Mouse (Mus musculus) liver, postnatal 0 days (tissue): ENCODE data around the gene Aacs. TPM values are rescaled to one million over a fixed set of nuclear protein-coding genes. Genes with fewer than 3 reads are reported as not detected.
A peak's percentile ranks its signal among the peaks of the same experiment; 100 is the strongest.

Source experiments
- ATAC-seq: fragments of 200-750 bp; cut with Nextera tagmentation; 2 replicates; pipeline ENCODE4 v1.8.0; 2017; ENCODE audit warnings: mild to moderate bottlenecking, moderate library complexity
- DNase-seq: peaks from one replicate; pipeline ENCODE4 v3.0.0-alpha.2; 2016
- H3K27ac ChIP-seq: fragments of 300-500 bp; sonication (generic); 2 replicates; pipeline ENCODE4 v1.5.1; 2014; ENCODE audit warnings: antibody characterized with exemption, moderate library complexity, mild to moderate bottlenecking, low read depth
- H3K27me3 ChIP-seq: fragments of 300-500 bp; sonication (generic); 2 replicates; pipeline ENCODE4 v1.6.1; 2014; ENCODE audit warnings: low read length, control low read depth, mixed read lengths; ENCODE audit not compliant: insufficient read depth
- H3K36me3 ChIP-seq: fragments of 300-500 bp; sonication (generic); replicated peaks from 2 replicates; pipeline ENCODE4 v1.6.1; 2014; ENCODE audit warnings: mild to moderate bottlenecking, control low read depth, low read length, moderate library complexity, mixed read lengths; ENCODE audit not compliant: insufficient read depth
- H3K4me1 ChIP-seq: fragments of 300-500 bp; sonication (generic); 2 replicates; pipeline ENCODE4 v1.6.1; 2014; ENCODE audit warnings: antibody characterized with exemption, mild to moderate bottlenecking, control low read depth; ENCODE audit not compliant: insufficient read depth
- H3K4me2 ChIP-seq: fragments of 300-500 bp; sonication (generic); 2 replicates; pipeline ENCODE4 v1.6.1; 2014; ENCODE audit warnings: low read depth, mild to moderate bottlenecking, low read length, moderate library complexity, mixed read lengths
- H3K4me3 ChIP-seq: fragments of 300-500 bp; sonication (generic); 2 replicates; pipeline ENCODE4 v1.5.1; 2014; ENCODE audit warnings: low read depth, low read length
- H3K9ac ChIP-seq: fragments of 300-500 bp; sonication (generic); replicated peaks from 2 replicates; pipeline ENCODE4 v1.6.1; 2014; ENCODE audit warnings: mild to moderate bottlenecking, moderate library complexity
- H3K9me3 ChIP-seq: fragments of 300-500 bp; sonication (generic); 2 replicates; pipeline ENCODE4 v1.6.1; 2016; ENCODE audit warnings: mild to moderate bottlenecking, control low read depth, low read length, mixed read lengths
- CTCF ChIP-seq: sonication (generic); IDR thresholded peaks from 2 replicates; pipeline ENCODE4 v1.5.1; 2016; ENCODE audit warnings: antibody characterized with exemption, low read depth
- EP300 ChIP-seq: IDR thresholded peaks from 2 replicates; pipeline ENCODE4 v1.6.1; 2016; ENCODE audit warnings: antibody characterized with exemption, low read depth, mild to moderate bottlenecking
- WGBS: fragments of 180-500 bp; shearing (Covaris S2); extraction: QIAGEN DNeasy Blood & Tissue Kit; methylation state at CpG from one replicate; pipeline ENCODE4 v1.1.7; 2014; ENCODE audit not compliant: insufficient replicate concordance; 5-methylcytosine and 5-hydroxymethylcytosine counted together
- polyA plus RNA-seq: library from polyadenylated mRNA; unstranded; fragments of >200 nt; fragmentation: Nextera tagmentation; extraction: Ambion mirVana; gene quantifications from 2 replicates; pipeline ENCODE4 v1.2.1, GENCODE M21; 2015

Aacs gene
- polyA plus RNA-seq, 1 experiment from 2014 or later, result 4.6 TPM

- 83% methylated on average over 3 of the region's 3 CpGs for WGBS
- TF ChIP-seq CTCF, result peak; percentile 19; the same call in 1 of the 2 replicates
- no peak for TF ChIP-seq EP300
- no peaks in the 10 kb centered on the region for H3K9me3 ChIP-seq
These were observed 15.0 kb upstream of the Aacs start for GRCm38 (mm10) chr5:125460574-125460973.

GRCm38 (mm10) chr5:125461868-125462445 lies 13.7 kb upstream of the Aacs start:
- DNase-seq (peak; percentile 65), ATAC-seq (no peak)
- H3K27me3 ChIP-seq, result no peaks in the 10 kb centered on the region
- H3K4me2 ChIP-seq, result no peak overlapping the region
- 24% methylated on average over 10 of the region's 10 CpGs for WGBS
- H3K36me3 ChIP-seq, result no peaks in the 10 kb centered on the region
- no peaks in the 10 kb centered on the region for H3K9me3 ChIP-seq
- TF ChIP-seq EP300, result no peak
- peak; percentile 77 for TF ChIP-seq CTCF
- no peak overlapping the region for H3K27ac ChIP-seq
- no peak overlapping the region for H3K9ac ChIP-seq
- peaks cover 10% of the 10 kb centered on the region for H3K4me1 ChIP-seq
- H3K4me3 ChIP-seq, result no peak overlapping the region

More at GRCm38 (mm10) chr5:125460574-125460973, 15.0 kb upstream of the Aacs start:
- DNase-seq (no peak), ATAC-seq (no peak)
- Histone ChIP-seq H3K4me3 (no peak overlapping the region), H3K27me3 (no peaks in the 10 kb centered on the region), H3K4me2 (no peak overlapping the region), H3K36me3 (peaks cover 2% of the 10 kb centered on the region; the same call in 1 of the 2 replicates), H3K4me1 (peaks cover 10% of the 10 kb centered on the region), H3K27ac (no peak overlapping the region), H3K9ac (no peak overlapping the region)

GRCm38 (mm10) chr5:125465192-125465591 lies 10.4 kb upstream of the Aacs start:
- DNase-seq (no peak), ATAC-seq (no peak)
- Histone ChIP-seq H3K36me3 (no peaks in the 10 kb centered on the region), H3K27ac (peak overlapping the region; percentile 30; the same call in 1 of the 2 replicates), H3K4me3 (0 out of 2 replicates have a peak overlapping the region, but pooled peaks have one; percentile 26), H3K9me3 (no peaks in the 10 kb centered on the region), H3K4me1 (peaks cover 5% of the 10 kb centered on the region), H3K4me2 (peak overlapping the region; percentile 69), H3K27me3 (no peaks in the 10 kb centered on the region), H3K9ac (0 out of 2 replicates have a peak overlapping the region, but pooled peaks have one; percentile 23)
- 32% methylated on average over 7 of the region's 7 CpGs for WGBS
- TF ChIP-seq CTCF, result no peak

DNA sequence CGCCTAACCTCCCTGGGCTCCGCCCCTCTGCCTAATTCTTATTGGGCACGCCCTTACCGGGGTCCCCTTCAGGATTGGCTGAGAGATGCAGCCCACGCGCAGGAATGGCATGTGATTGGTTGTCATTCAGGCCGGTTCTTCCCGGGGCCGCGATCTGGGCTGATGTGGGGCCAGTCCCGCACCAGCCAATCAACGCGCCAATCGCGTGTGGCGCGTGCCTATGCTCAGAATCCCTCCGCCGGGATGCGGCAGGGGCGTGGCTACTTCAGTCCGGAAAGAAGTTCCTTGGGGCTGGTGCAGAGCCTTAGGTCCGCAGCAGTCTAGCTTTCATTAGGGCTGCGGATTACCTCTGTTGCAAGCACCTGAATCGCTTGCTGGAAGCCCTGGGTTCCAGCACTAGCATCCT lies 9.9 kb upstream of the Aacs start:
- Histone ChIP-seq H3K4me3 (peak overlapping the region; percentile 26), H3K4me1 (peaks cover 5% of the 10 kb centered on the region), H3K9me3 (no peaks in the 10 kb centered on the region), H3K27me3 (no peaks in the 10 kb centered on the region), H3K27ac (no peak overlapping the region), H3K4me2 (peak overlapping the region; percentile 69), H3K9ac (peak overlapping the region; percentile 42; the same call in 1 of the 2 replicates), H3K36me3 (no peaks in the 10 kb centered on the region)
- TF ChIP-seq EP300 (peak; percentile 64; the same call in 1 of the 2 replicates), CTCF (no peak)
- peak; percentile 100 for ATAC-seq
- peak; percentile 96 for DNase-seq
- 1% methylated on average over 25 of the region's 25 CpGs for WGBS

- WGBS, result 83% methylated on average over 5 of the region's 5 CpGs
- no peak overlapping the region for H3K9ac ChIP-seq
- no peak overlapping the region for H3K4me3 ChIP-seq
- H3K36me3 ChIP-seq, result no peaks in the 10 kb centered on the region
- H3K9me3 ChIP-seq, result no peaks in the 10 kb centered on the region
- ATAC-seq (no peak), DNase-seq (no peak)
- no peak overlapping the region for H3K27ac ChIP-seq
- TF ChIP-seq CTCF (no peak), EP300 (no peak)
- H3K4me2 ChIP-seq, result no peak overlapping the region
- peaks cover 5% of the 10 kb centered on the region for H3K4me1 ChIP-seq
- H3K27me3 ChIP-seq, result no peaks in the 10 kb centered on the region
These were observed 9.1 kb upstream of the Aacs start for GRCm38 (mm10) chr5:125466483-125466882.

DNA sequence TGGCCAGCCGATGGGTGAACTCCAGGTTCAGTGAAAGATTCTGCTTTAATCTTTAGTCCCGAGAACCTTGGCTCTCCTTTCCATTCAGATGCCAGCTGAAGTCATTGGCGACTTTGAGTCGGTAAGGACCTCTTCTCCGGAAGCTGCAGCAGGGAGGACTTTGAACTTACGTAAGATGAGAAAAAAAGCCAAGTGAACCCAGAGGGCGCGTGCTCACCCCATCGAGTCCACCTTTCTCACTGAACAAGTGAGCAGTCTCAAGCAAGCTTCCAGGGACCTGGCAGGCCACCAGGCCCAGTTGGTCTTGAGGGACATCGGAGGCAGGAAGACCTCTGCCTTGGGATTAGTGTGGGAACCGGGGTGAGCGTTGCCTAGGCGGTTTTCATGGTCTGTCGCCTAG lies 8.4 kb upstream of the Aacs start:
- H3K4me3 ChIP-seq, result no peak overlapping the region
- 82% methylated on average over 14 of the region's 14 CpGs for WGBS
- H3K27ac ChIP-seq, result no peak overlapping the region
- no peak overlapping the region for H3K9ac ChIP-seq
- H3K27me3 ChIP-seq, result no peaks in the 10 kb centered on the region
- H3K36me3 ChIP-seq, result no peaks in the 10 kb centered on the region
- ATAC-seq (no peak), DNase-seq (no peak)
- no peaks in the 10 kb centered on the region for H3K9me3 ChIP-seq
- no peak overlapping the region for H3K4me2 ChIP-seq
- H3K4me1 ChIP-seq, result peaks cover 5% of the 10 kb centered on the region
- TF ChIP-seq CTCF, result no peak
- no peak for TF ChIP-seq EP300
